Mouse (Mus musculus) stomach, embryonic 15.5 days (tissue): Measurements from ENCODE around the gene Phlda3. TPM values are rescaled to one million over a fixed set of nuclear protein-coding genes. Genes with fewer than 3 reads are reported as not detected.

Experiments
- ATAC-seq: fragments of 200-750 bp; cut with Nextera tagmentation; 2 replicates; pipeline ENCODE4 v1.8.0; 2017; ENCODE audit warnings: low read depth, moderate number of reproducible peaks, moderate TSS enrichment; ENCODE audit not compliant: insufficient read depth, low FRiP score
- H3K27ac ChIP-seq: fragments of 300-500 bp; sonication (generic); 2 replicates; pipeline ENCODE4 v1.5.1; 2015; ENCODE audit warnings: mild to moderate bottlenecking, inconsistent platforms
- H3K27me3 ChIP-seq: fragments of 300-500 bp; sonication (generic); replicated peaks from 2 replicates; pipeline ENCODE4 v1.6.1; 2015; ENCODE audit warnings: inconsistent platforms
- H3K36me3 ChIP-seq: fragments of 300-500 bp; sonication (generic); 2 replicates; pipeline ENCODE4 v1.6.1; 2015; ENCODE audit warnings: inconsistent platforms
- H3K4me1 ChIP-seq: fragments of 300-500 bp; sonication (generic); 2 replicates; pipeline ENCODE4 v1.6.1; 2015; ENCODE audit warnings: inconsistent platforms
- H3K4me2 ChIP-seq: fragments of 300-500 bp; sonication (generic); 2 replicates; pipeline ENCODE4 v1.6.1; 2015; ENCODE audit warnings: mild to moderate bottlenecking, inconsistent platforms
- H3K4me3 ChIP-seq: fragments of 300-500 bp; sonication (generic); replicated peaks from 2 replicates; pipeline ENCODE4 v1.5.1; 2015; ENCODE audit warnings: inconsistent platforms
- H3K9ac ChIP-seq: fragments of 300-500 bp; sonication (generic); 2 replicates; pipeline ENCODE4 v1.6.1; 2015; ENCODE audit warnings: inconsistent platforms
- H3K9me3 ChIP-seq: fragments of 300-500 bp; sonication (generic); 2 replicates; pipeline ENCODE4 v1.6.1; 2016; ENCODE audit warnings: inconsistent platforms
- WGBS: fragments of 180-500 bp; shearing (Covaris S2); methylation state at CpG from one replicate; pipeline ENCODE4 v1.1.7; 2015; 5-methylcytosine and 5-hydroxymethylcytosine counted together
- polyA plus RNA-seq: library from polyadenylated mRNA; unstranded; fragments of >200 nt; fragmentation: Nextera tagmentation; extraction: Ambion mirVana; gene quantifications from 2 replicates; pipeline ENCODE4 v1.2.1, GENCODE M21; 2015

Gene Phlda3
- polyA plus RNA-seq, 1 experiment from 2014 or later = 95.3 TPM

- ATAC-seq = no peak
- Histone ChIP-seq H3K27me3 (0 out of 2 replicates have a peak, but pooled peaks cover 4% of the 10 kb centered on the region), H3K4me3 (no peak overlapping the region), H3K4me1 (peaks cover 14% of the 10 kb centered on the region), H3K9ac (no peak overlapping the region), H3K27ac (no peak overlapping the region), H3K36me3 (no peaks in the 10 kb centered on the region), H3K9me3 (no peaks in the 10 kb centered on the region), H3K4me2 (no peak overlapping the region)
- 82% methylated on average over 1 of the region's 1 CpGs for WGBS
These were observed 11.1 kb downstream of the Phlda3 start for GRCm38 (mm10) chr1:135777046-135777445.

DNA sequence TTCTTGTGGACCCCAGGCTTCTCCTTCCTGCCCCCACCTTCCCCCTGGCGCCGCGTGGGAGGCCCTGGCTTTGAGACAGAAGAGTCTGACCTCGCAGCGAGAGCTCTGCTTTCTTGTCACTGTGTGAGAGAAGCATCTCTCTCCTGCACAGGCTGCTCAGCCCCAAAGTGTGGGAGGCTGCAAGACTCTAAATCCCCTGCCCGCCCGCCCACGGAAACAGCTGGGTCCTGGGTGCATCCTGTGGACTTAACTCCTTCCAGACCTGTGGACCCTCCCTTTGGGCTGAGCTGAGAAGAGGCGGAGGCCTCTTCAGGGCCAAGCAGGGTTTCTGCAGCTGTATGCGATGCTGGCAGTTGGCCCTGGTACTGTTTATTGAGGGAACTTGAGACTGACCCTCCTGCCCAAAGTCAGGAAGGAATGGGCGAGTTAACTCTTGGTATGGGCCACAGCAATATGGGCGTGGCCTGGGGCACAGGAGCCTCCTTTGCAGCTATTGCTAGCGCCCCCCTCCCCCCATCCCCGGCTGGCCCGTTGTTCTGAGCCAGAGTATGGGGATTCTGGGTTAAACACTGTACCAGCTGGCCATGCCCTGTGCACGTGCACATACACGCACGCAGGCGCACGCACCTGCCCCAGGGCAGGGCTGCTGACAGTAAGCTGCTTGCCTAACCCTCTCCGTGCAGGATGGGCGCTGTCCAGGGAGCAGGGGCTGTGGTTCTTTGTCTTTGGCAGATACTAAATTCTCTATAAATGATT lies 13.0 kb downstream of the Phlda3 start, which contains the start of gene Tnni1:
Tnni1 (plus strand) TSS at position 655 of the 756 bp plus-strand sequence.
- H3K4me3 ChIP-seq = no peak within 1 kb of the TSS
- peaks cover 14% of the 10 kb centered on the region for H3K4me1 ChIP-seq
- H3K9ac ChIP-seq = no peak within 1 kb of the TSS
- 0 out of 2 replicates have a peak, but pooled peaks cover 4% of the 10 kb centered on the region for H3K27me3 ChIP-seq
- H3K36me3 ChIP-seq = no peaks in the 10 kb centered on the region
- H3K4me2 ChIP-seq = peak within 1 kb of the TSS; percentile 41
- 16% methylated on average over 22 of the region's 22 CpGs for WGBS
- peak within 1 kb of the TSS; percentile 64 for H3K27ac ChIP-seq
- ATAC-seq = peak; percentile 20; the same call in 1 of the 2 replicates
- no peaks in the 10 kb centered on the region for H3K9me3 ChIP-seq

DNA sequence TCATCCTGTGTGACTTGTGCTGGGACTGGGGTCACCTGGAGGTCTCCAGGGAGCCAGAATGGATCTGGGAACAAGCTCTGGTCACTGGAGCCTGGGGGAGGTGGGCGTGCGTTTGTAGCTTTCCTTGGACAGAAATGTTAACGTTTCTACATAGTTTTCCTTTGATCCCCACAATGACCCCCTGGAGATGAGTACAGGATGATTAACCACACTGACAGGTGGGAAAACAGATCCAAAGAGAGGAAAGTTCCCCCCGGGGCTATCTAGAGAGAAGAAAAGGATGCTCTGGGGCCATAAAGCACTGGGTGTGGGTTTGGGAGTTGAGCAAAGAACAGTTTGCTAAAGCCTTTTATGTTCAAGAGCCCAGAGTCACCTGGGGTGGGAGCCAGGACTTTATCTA lies 14.7 kb downstream of the Phlda3 start:
- no peak overlapping the region for H3K4me3 ChIP-seq
- no peak overlapping the region for H3K27ac ChIP-seq
- no peak overlapping the region for H3K4me2 ChIP-seq
- no peaks in the 10 kb centered on the region for H3K9me3 ChIP-seq
- WGBS = 54% methylated on average over 4 of the region's 4 CpGs
- 0 out of 2 replicates have a peak, but pooled peaks cover 4% of the 10 kb centered on the region for H3K27me3 ChIP-seq
- H3K9ac ChIP-seq = no peak overlapping the region
- peaks cover 14% of the 10 kb centered on the region for H3K4me1 ChIP-seq
- ATAC-seq = no peak
- no peaks in the 10 kb centered on the region for H3K36me3 ChIP-seq

DNA sequence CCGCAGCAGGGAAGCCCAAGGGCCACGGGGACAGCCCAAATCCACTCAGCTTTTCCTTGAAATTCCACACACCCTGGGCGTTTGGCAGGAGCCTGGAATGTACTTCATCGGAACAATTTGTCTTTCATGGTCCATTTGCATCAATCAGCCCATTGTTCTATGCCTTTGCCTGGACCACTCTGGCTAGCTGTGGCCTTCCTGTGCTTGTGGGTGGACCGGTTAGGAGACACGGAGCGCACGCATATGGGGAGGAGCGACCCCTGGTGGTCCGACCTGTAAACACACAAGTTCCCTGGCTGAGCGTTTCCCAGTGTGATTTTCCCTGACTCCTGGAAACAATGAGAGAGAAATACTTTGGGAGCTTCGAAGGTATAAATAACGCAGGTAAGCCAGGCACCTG lies 15.3 kb downstream of the Phlda3 start:
- Histone ChIP-seq H3K9me3 (no peaks in the 10 kb centered on the region), H3K27ac (no peak overlapping the region), H3K4me2 (no peak overlapping the region), H3K27me3 (0 out of 2 replicates have a peak, but pooled peaks cover 4% of the 10 kb centered on the region), H3K36me3 (no peaks in the 10 kb centered on the region), H3K4me3 (no peak overlapping the region), H3K4me1 (peaks cover 14% of the 10 kb centered on the region), H3K9ac (no peak overlapping the region)
- ATAC-seq = peak; percentile 44; the same call in 1 of the 2 replicates
- 20% methylated on average over 13 of the region's 13 CpGs for WGBS

DNA sequence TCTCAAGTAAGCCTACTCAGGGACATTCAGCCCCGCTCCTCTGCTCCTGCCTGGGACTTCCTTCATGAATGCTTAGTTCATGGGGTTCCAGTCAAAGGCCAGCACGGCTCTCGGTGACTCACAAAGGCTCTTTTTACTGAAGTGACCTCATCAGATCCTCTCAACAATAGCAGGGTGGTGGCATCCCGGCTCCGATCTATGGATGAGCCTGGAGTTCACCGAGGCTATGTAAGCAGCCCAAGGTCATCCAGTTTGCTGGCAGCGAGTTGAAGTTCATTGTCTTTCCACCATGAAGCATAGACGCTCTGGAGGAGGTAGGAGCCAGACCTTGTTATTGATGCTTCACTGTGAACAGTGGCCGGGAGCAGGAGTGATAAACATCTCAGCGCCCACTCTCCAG lies 16.9 kb downstream of the Phlda3 start:
- WGBS = 66% methylated on average over 10 of the region's 10 CpGs
- no peaks in the 10 kb centered on the region for H3K9me3 ChIP-seq

DNA sequence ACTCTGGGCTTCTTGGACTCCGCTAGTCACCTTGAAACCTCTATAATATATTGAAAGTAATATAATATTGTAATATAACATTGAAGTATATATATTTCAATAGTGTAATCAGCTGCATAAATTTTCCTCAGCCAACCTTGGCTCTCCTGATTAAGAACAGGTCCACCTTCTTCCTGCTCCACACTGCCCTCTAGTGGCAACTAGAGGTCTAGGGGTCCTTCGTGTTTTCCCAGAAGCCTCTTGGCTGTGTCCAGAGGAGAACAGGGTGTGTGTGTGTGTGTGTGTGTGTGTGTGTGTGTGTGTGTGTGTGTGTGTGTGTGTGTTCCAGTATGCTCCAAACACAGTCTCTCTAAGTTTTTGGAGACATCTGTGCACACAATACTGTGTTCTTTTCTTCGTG lies 21.9 kb downstream of the Phlda3 start:
- ATAC-seq = no peak
- Histone ChIP-seq H3K9ac (no peak overlapping the region), H3K4me1 (no peaks in the 10 kb centered on the region; the same call in 1 of the 2 replicates), H3K4me2 (no peak overlapping the region), H3K27ac (no peak overlapping the region; the same call in 1 of the 2 replicates), H3K4me3 (no peak overlapping the region), H3K27me3 (no peaks in the 10 kb centered on the region), H3K36me3 (no peaks in the 10 kb centered on the region), H3K9me3 (no peaks in the 10 kb centered on the region)
- WGBS = 49% methylated on average over 3 of the region's 3 CpGs

More for the DNA sequence above, 16.9 kb downstream of the Phlda3 start:
- H3K4me2 ChIP-seq = no peak overlapping the region
- no peaks in the 10 kb centered on the region for H3K36me3 ChIP-seq
- no peak overlapping the region for H3K4me3 ChIP-seq
- H3K9ac ChIP-seq = no peak overlapping the region
- 0 out of 2 replicates have a peak, but pooled peaks cover 4% of the 10 kb centered on the region for H3K27me3 ChIP-seq
- H3K4me1 ChIP-seq = peaks cover 14% of the 10 kb centered on the region
- H3K27ac ChIP-seq = no peak overlapping the region
- no peak for ATAC-seq

DNA sequence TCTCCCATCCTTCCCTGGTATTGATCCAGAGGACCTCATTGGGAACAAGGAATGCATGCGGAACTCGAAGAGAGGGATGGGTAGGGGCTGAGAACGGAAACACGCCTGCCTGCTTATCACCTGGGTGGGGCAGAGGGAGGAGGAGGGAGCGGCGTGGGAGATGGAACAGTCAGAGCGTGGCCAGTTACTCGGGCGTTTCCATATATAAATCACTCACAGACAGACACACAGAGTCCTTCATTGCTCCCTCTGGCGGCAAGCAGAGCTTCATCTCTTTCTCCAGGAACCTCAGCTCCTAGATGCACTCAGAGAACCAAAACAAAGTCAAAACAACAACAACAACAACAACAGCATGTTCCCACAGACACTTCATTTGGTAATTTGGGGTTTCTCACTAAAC lies 22.8 kb downstream of the Phlda3 start:
- H3K36me3 ChIP-seq = no peaks in the 10 kb centered on the region
- H3K9me3 ChIP-seq = no peaks in the 10 kb centered on the region
- no peak for ATAC-seq
- H3K27me3 ChIP-seq = no peaks in the 10 kb centered on the region
- WGBS = 11% methylated on average over 10 of the region's 10 CpGs
- H3K4me1 ChIP-seq = peaks cover 6% of the 10 kb centered on the region
- no peak overlapping the region for H3K27ac ChIP-seq
- H3K4me2 ChIP-seq = peak overlapping the region; percentile 37; the same call in 1 of the 2 replicates
- no peak overlapping the region for H3K4me3 ChIP-seq
- no peak overlapping the region for H3K9ac ChIP-seq

DNA sequence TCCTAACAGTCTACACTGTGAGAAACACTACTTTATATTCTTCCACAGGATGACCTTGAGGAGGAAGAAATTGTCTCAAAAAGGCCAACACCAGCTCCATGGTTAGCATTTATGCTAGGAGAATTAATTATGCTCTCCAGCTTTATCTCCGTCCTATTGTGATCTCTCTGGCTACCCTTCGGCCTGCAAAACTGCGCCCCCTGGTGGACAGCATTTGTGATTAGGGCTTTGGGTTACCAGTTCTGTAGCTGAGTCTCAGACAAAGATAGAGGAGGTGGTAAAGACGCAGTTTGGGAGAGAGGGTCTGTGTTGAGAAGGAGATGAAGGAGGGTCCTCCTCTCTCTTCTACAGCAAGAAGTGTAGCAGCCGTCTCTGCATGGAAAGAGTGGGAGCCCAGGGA lies 23.9 kb downstream of the Phlda3 start:
- H3K9ac ChIP-seq = no peak overlapping the region
- ATAC-seq = no peak
- peaks cover 12% of the 10 kb centered on the region for H3K4me1 ChIP-seq
- H3K4me3 ChIP-seq = no peak overlapping the region
- no peaks in the 10 kb centered on the region for H3K9me3 ChIP-seq
- H3K4me2 ChIP-seq = no peak overlapping the region
- 11% methylated on average over 5 of the region's 5 CpGs for WGBS
- no peaks in the 10 kb centered on the region for H3K27me3 ChIP-seq
- no peaks in the 10 kb centered on the region for H3K36me3 ChIP-seq
- no peak overlapping the region for H3K27ac ChIP-seq

DNA sequence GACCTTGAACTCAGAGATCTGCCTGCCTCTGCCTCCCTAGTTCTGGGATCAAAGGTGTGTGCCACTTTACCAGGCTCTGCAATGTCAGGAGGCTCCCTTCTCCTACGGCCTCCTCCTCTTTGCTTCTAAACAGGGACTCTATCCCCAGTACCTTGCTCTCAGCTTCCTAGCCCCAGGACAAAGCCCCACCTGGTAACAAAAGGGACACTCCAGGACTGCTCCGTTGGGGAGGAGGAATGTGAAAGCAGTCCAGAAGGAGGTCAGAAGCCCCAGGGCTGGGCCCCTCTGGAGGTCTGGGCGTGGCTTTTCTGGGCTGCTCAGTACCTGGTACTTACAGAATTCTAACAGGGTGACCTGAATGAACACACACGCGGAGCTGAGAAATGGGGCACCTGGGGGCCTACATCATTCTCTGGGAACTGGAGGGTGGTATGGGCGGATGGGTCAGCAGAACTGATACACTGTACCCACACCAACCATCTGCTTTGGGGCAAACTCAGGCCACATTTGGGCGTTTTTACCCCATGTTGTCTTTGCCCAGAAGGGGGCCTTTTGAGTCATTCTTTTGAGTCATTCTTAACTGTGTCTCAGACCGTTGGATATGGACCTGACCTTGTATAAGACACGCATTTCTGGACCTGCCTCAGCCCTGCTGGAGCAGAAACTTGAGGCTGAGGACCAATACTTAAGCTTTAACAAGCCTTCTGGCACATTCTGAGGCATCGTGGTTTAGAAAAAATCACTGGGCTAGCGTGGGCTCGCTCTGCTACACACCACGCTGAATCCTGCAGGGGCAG lies 26.4 kb downstream of the Phlda3 start:
- no peaks in the 10 kb centered on the region for H3K9me3 ChIP-seq
- no peaks in the 10 kb centered on the region for H3K36me3 ChIP-seq
- H3K4me1 ChIP-seq = peaks cover 24% of the 10 kb centered on the region
- H3K4me2 ChIP-seq = no peak overlapping the region
- no peak overlapping the region for H3K9ac ChIP-seq
- WGBS = 64% methylated on average over 13 of the region's 13 CpGs
- peak overlapping the region; percentile 74 for H3K27ac ChIP-seq
- no peaks in the 10 kb centered on the region for H3K27me3 ChIP-seq
- no peak overlapping the region for H3K4me3 ChIP-seq
- no peak for ATAC-seq

DNA sequence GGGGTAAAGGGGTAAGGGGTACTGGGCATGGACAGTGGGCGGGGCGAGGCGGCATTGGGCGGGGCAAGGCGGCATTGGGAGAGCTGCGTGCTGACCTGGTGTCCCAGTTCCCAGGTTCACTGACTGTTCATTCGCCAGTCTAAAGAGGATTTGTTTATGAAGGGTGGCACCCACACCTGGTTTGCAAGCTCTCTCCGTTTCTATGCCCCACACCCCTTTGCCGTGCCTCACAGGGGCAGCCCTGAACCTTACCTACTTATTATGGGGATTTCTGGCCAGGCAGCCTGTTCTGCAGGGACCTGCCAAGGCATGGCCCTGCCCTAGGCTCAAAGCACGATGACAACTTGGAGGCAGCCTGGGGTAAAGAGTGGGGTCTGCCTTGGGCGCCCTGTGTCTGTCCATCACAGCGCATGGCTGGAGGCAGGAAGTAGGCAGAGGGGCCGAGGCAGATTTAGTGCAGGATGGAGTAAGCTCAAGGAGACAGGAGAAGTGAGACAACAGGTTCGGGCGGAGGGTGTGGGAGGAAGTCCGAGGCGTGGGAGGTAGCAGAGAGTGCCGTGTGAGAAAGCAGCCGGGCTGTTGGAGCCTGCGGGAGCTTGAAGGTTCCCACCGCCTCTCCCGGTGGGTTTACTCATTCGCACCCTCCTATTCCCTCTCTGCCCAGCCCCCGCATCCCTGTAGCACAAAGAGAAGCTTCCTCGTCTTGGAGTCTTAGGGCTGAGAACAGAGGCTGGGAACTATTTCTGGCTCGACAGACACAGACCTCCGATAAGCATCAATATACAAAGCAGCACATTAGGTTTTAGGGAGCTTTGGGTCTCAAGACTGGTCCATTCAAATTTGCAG lies 27.7 kb downstream of the Phlda3 start:
- Histone ChIP-seq H3K9ac (no peak overlapping the region), H3K27me3 (no peaks in the 10 kb centered on the region), H3K4me1 (peaks cover 24% of the 10 kb centered on the region), H3K9me3 (no peaks in the 10 kb centered on the region), H3K4me3 (peak overlapping the region; percentile 28), H3K27ac (peak overlapping the region; percentile 87), H3K4me2 (peak overlapping the region; percentile 60), H3K36me3 (no peaks in the 10 kb centered on the region)
- ATAC-seq = peak; percentile 69
- 12% methylated on average over 27 of the region's 27 CpGs for WGBS
